Mouse (Mus musculus) olfactory bulb, adult 2 months (tissue): ENCODE data around the gene Disp1.

ENCODE experiments used
- CTCF ChIP-seq: fragments of 200-500 bp; IDR thresholded peaks from 2 replicates; pipeline ENCODE4 v1.5.1; 2012; ENCODE audit warnings: low read depth, mild to moderate bottlenecking, low read length, moderate library complexity; ENCODE audit not compliant: insufficient read depth
- POLR2A ChIP-seq: fragments of 200-500 bp; IDR thresholded peaks from 2 replicates; pipeline ENCODE4 v1.6.1; 2012; ENCODE audit warnings: mild to moderate bottlenecking, low read depth, low read length, moderate library complexity; ENCODE audit not compliant: insufficient read depth

DNA sequence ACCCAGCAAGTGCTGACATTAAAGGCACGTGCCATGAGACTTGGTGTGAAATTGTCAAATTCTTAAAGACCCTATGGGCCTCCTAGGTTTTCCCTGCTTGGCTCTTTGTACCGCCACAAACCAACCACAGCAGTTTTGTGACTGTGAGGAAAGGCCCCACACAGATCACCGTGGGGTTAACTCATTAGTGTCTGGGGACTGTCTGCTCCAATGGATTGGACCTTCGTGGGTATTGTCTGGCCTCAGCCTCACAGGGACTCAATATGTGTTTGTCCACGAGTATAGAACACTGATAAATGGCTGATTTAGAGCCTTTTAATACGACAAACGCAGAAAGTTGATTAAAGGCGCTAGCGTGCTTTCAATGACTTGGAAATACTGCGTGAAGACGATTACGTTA is 175.2 kb downstream of the Disp1 start:
- no peak for TF ChIP-seq CTCF
- TF ChIP-seq POLR2A, result no peak
